Mouse (Mus musculus) G1E (cell line): Measurements from ENCODE around the gene Stat6.

Source experiments
- CTCF ChIP-seq: IDR thresholded peaks from 2 replicates; pipeline ENCODE4 v1.5.1; 2012; ENCODE audit warnings: low read depth, low read length, inconsistent platforms, mixed read lengths
- GATA1 ChIP-seq: IDR thresholded peaks from 2 replicates; pipeline ENCODE4 v1.6.1; 2012; ENCODE audit warnings: borderline replicate concordance, low read length, inconsistent platforms, mixed read lengths
- GATA2 ChIP-seq: IDR thresholded peaks from 2 replicates; pipeline ENCODE4 v1.6.1; 2012; ENCODE audit warnings: low read depth, low read length, inconsistent platforms, borderline replicate concordance
- TAL1 ChIP-seq: conservative IDR thresholded peaks from 2 replicates; pipeline ENCODE4 v1.6.1; 2012; ENCODE audit warnings: low read depth, low read length, inconsistent platforms, mixed read lengths

DNA sequence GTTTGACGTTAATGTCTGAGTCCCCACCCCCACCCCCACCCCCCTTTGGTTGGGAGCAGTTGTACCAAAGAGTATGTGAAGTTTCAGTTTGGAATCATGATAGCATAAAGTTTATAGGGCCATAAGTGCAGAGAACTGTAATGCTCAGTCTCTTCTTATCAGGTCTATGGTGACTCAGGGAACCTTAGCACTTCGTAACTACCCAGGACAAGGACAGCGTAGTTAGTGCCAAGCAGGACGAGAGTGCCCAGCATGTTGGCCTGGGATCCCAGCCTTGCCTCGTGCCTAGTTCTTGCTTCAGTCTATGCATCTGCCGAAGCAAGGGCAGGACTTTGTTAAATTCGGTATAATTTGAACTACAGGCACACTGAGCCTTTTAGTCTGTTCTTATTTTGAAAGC is 53.0 kb downstream of the Stat6 start:
- TF ChIP-seq CTCF, result no peak
- no peak for TF ChIP-seq GATA2
- TF ChIP-seq GATA1, result no peak
- no peak for TF ChIP-seq TAL1
